Mouse (Mus musculus) G1E (cell line): ENCODE measurements around the gene C8g. TPM values are rescaled to one million over a fixed set of nuclear protein-coding genes. Genes with fewer than 3 reads are reported as not detected.

Source experiments
- ATAC-seq: 2 replicates; pipeline ENCODE4 v1.8.0; 2016; ENCODE audit warnings: mild to moderate bottlenecking; ENCODE audit not compliant: insufficient number of reproducible peaks, poor library complexity, low FRiP score, severe bottlenecking; ENCODE audit errors: extremely low read depth
- DNase-seq: peaks from one replicate; pipeline ENCODE4 v3.0.0; 2012; ENCODE audit warnings: low spot score
- H3K27me3 ChIP-seq: 2 replicates; pipeline ENCODE4 v1.6.1; 2012; ENCODE audit warnings: mild to moderate bottlenecking, low read length, inconsistent platforms; ENCODE audit not compliant: insufficient read depth
- H3K36me3 ChIP-seq: replicated peaks from 2 replicates; pipeline ENCODE3; 2012; ENCODE audit warnings: mild to moderate bottlenecking, inconsistent platforms
- H3K4me1 ChIP-seq: 2 replicates; pipeline ENCODE4 v1.6.1; 2012; ENCODE audit warnings: low read depth, low read length, inconsistent platforms, mixed read lengths; ENCODE audit not compliant: insufficient read depth
- H3K4me3 ChIP-seq: 2 replicates; pipeline ENCODE4 v1.5.1; 2012; ENCODE audit warnings: low read depth, mild to moderate bottlenecking, inconsistent platforms, low read length, moderate library complexity, mixed read lengths
- H3K9me3 ChIP-seq: replicated peaks from 2 replicates; pipeline ENCODE4 v1.6.1; 2012; ENCODE audit warnings: inconsistent platforms
- CTCF ChIP-seq: IDR thresholded peaks from 2 replicates; pipeline ENCODE4 v1.5.1; 2012; ENCODE audit warnings: low read depth, low read length, inconsistent platforms, mixed read lengths
- GATA1 ChIP-seq: IDR thresholded peaks from 2 replicates; pipeline ENCODE4 v1.6.1; 2012; ENCODE audit warnings: borderline replicate concordance, low read length, inconsistent platforms, mixed read lengths
- GATA2 ChIP-seq: IDR thresholded peaks from 2 replicates; pipeline ENCODE4 v1.6.1; 2012; ENCODE audit warnings: low read depth, low read length, inconsistent platforms, borderline replicate concordance
- POLR2AphosphoS5 ChIP-seq: IDR thresholded peaks from 2 replicates; pipeline ENCODE4 v1.6.1; 2012; ENCODE audit warnings: low read depth, low read length, inconsistent platforms; ENCODE audit not compliant: insufficient replicate concordance
- TAL1 ChIP-seq: conservative IDR thresholded peaks from 2 replicates; pipeline ENCODE4 v1.6.1; 2012; ENCODE audit warnings: low read depth, low read length, inconsistent platforms, mixed read lengths
- polyA plus RNA-seq: library from polyadenylated mRNA; stranded (reverse); fragments of >175 nt; gene quantifications from 2 replicates; pipeline ENCODE4 v1.2.3, GENCODE M21; 2012
- total RNA-seq, 2 experiments: library from RNA; stranded (forward) in 1 of 2; stranded (reverse) in 1 of 2; fragments of 200-1000 nt in 1 of 2; fragments of >200 nt in 1 of 2; fragmentation: Nextera tagmentation in 1 of 2; gene quantifications; 2 replicates each; pipeline ENCODE4 v1.2.3; 2014 to 2017

Gene C8g
- total and polyA plus RNA-seq, 3 experiments = 0.21 to 3.4 (median 2.2) TPM

- Histone ChIP-seq H3K9me3 (no peaks in the 10 kb centered on the region), H3K27me3 (no peaks in the 10 kb centered on the region), H3K4me3 (no peak overlapping the region), H3K36me3 (peaks cover 76% of the 10 kb centered on the region), H3K4me1 (peaks cover 41% of the 10 kb centered on the region)
- no peak for TF ChIP-seq POLR2AphosphoS5
- no peak for TF ChIP-seq CTCF
- no peak for TF ChIP-seq GATA1
- TF ChIP-seq GATA2 = no peak
- no peak for TF ChIP-seq TAL1
- DNase-seq = no peak
- no peak for ATAC-seq
These were observed 40.3 kb upstream of the C8g start for GRCm38 (mm10) chr2:25541644-25542367.

- Histone ChIP-seq H3K36me3 (peaks cover 88% of the 10 kb centered on the region), H3K4me3 (no peak overlapping the region), H3K27me3 (no peaks in the 10 kb centered on the region), H3K9me3 (no peaks in the 10 kb centered on the region), H3K4me1 (peaks cover 32% of the 10 kb centered on the region)
- DNase-seq (no peak), ATAC-seq (no peak)
- TF ChIP-seq GATA2 (no peak), CTCF (no peak), TAL1 (no peak), POLR2AphosphoS5 (no peak), GATA1 (no peak)
These were observed 39.0 kb upstream of the C8g start for GRCm38 (mm10) chr2:25540541-25540948.

GRCm38 (mm10) chr2:25536531-25536930 lies 35.0 kb upstream of the C8g start:
- no peak for ATAC-seq
- no peak for DNase-seq
- Histone ChIP-seq H3K27me3 (no peaks in the 10 kb centered on the region), H3K9me3 (no peaks in the 10 kb centered on the region), H3K4me3 (no peak overlapping the region), H3K4me1 (peaks cover 22% of the 10 kb centered on the region), H3K36me3 (peaks cover 89% of the 10 kb centered on the region)
- TF ChIP-seq TAL1 (no peak), GATA2 (no peak)

- Histone ChIP-seq H3K36me3 (peaks cover 94% of the 10 kb centered on the region), H3K27me3 (no peaks in the 10 kb centered on the region), H3K4me1 (peaks cover 18% of the 10 kb centered on the region), H3K4me3 (no peak overlapping the region), H3K9me3 (no peaks in the 10 kb centered on the region)
- TF ChIP-seq TAL1 (no peak), GATA2 (no peak), POLR2AphosphoS5 (no peak), GATA1 (no peak), CTCF (no peak)
- ATAC-seq (no peak), DNase-seq (no peak)
These were observed 33.3 kb upstream of the C8g start for GRCm38 (mm10) chr2:25534866-25535182.

GRCm38 (mm10) chr2:25534178-25534865 lies 32.8 kb upstream of the C8g start:
- H3K36me3 ChIP-seq = peaks cover 94% of the 10 kb centered on the region

GRCm38 (mm10) chr2:25533707-25534106 lies 32.2 kb upstream of the C8g start:
- no peak for TF ChIP-seq CTCF
- TF ChIP-seq TAL1 = no peak
- no peak for TF ChIP-seq GATA1
- TF ChIP-seq POLR2AphosphoS5 = no peak
- TF ChIP-seq GATA2 = no peak
- no peak for ATAC-seq
- no peaks in the 10 kb centered on the region for H3K9me3 ChIP-seq
- no peak for DNase-seq
- H3K4me3 ChIP-seq = no peak overlapping the region
- peaks cover 94% of the 10 kb centered on the region for H3K36me3 ChIP-seq
- peaks cover 14% of the 10 kb centered on the region for H3K4me1 ChIP-seq
- H3K27me3 ChIP-seq = no peaks in the 10 kb centered on the region

More at GRCm38 (mm10) chr2:25534178-25534865, 32.8 kb upstream of the C8g start:
- Histone ChIP-seq H3K27me3 (no peaks in the 10 kb centered on the region), H3K4me1 (peaks cover 14% of the 10 kb centered on the region), H3K9me3 (no peaks in the 10 kb centered on the region), H3K4me3 (no peak overlapping the region)
- DNase-seq (no peak), ATAC-seq (no peak)
- TF ChIP-seq TAL1 = no peak
- TF ChIP-seq GATA1 = no peak
- no peak for TF ChIP-seq CTCF
- no peak for TF ChIP-seq GATA2
- no peak for TF ChIP-seq POLR2AphosphoS5
